In the genomic region with DNA sequence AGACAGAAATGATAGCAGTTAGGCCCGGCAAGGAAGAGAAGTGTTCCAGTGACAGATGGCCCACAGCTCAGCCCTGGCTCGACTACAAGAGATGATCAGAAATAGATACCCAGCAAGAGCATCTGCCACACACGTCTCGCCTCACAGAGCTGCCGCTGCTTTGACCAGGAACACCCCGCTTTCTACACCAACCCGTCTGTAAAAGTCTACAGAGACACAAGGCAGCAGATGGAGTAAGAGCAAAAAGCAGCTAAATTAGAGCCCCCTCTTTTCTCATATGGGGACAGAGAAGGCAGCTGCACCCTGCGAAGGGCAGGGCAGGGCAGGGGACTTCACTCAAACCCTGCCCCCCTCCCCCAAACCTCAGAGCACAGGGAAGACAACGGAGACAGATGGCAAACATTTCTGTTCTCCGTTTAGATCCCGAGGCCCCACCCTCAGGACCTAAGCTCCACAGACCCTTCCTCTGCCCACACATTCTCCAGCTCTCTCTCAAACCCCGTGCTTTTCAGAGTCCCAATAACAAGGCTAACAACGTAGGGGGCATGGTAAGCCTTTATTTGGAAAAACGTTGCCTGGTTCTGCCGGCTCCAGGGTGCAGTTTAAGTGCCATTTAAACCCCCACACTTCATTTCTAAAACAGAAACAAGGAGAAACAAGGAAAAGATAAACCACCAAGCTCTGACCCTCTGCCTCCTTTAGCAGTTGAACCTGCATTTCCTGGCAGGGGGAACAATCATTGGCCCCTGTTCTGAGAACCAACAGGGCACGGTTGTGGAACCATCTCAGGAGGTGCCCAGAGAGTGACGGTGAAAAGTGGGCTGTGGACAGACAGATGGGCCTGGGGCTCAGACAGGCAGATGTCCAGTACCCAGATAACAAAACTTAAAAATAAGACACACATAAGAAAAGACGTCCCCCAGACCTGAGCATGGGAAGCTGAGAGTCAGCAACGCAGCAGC, we compare ENCODE assay signal across 10 mouse cellular contexts. TPM values are rescaled to one million over a fixed set of nuclear protein-coding genes. Genes with fewer than 3 reads are reported as not detected.
DNase-seq lines count a peak whose midpoint lies in the region; ATAC-seq and TF ChIP-seq lines count a peak whose summit lies in the region.
"Had no signal": no experiment of that assay in that cellular context is flagged by ENCODE, and none has a peak within 500 bp of the region (broad histone marks: within the 10 kb centered on the region; RNA-seq: fewer than 3 reads in every experiment).

No protein-coding gene starts in this region.

- intact Hi-C loops in heart, postnatal 14 days (cut with DNase I): no loop called here
- intact Hi-C loops in left cerebral cortex, adult 2 months (cut with DNase I): loop anchor here (2.0 kb wide), 2 partner anchors 19 to 41 kb away; no protein-coding TSS in a partner anchor

- H3K27me3 ChIP-seq in heart, embryonic 10.5 days (ENCODE audit: insufficient read depth, poor library complexity, severe bottlenecking): no peaks in the 10 kb centered on the region
- no peaks in the 10 kb centered on the region for H3K27me3 ChIP-seq in forebrain, postnatal 0 days (ENCODE audit: insufficient read depth, low read length)
- H3K27me3 ChIP-seq in kidney, embryonic 15.5 days: no peaks in the 10 kb centered on the region
- H3K27me3 ChIP-seq in kidney, embryonic 16.5 days (ENCODE audit: insufficient read depth, low read length): no peaks in the 10 kb centered on the region

- 28% methylated on average over 19 of the region's 19 CpGs for WGBS in heart, embryonic 10.5 days
- WGBS in forebrain, postnatal 0 days: 26% methylated on average over 19 of the region's 19 CpGs
- WGBS in kidney, embryonic 15.5 days: 34% methylated on average over 19 of the region's 19 CpGs
- WGBS in kidney, embryonic 16.5 days: 36% methylated on average over 19 of the region's 19 CpGs

- no peak overlapping the region for H3K4me3 ChIP-seq in heart, embryonic 10.5 days
- no peak overlapping the region for H3K4me3 ChIP-seq in forebrain, postnatal 0 days (ENCODE audit: low read depth, low read length)
- no peak overlapping the region for H3K4me3 ChIP-seq in left cerebral cortex, adult 2 months
- no peak overlapping the region for H3K4me3 ChIP-seq in kidney, embryonic 15.5 days (replicated peaks)
- no peak overlapping the region for H3K4me3 ChIP-seq in kidney, embryonic 16.5 days (ENCODE audit: low read length)

- H3K9me3 ChIP-seq in heart, embryonic 10.5 days: no peaks in the 10 kb centered on the region
- H3K9me3 ChIP-seq in forebrain, postnatal 0 days (ENCODE audit: low read length): no peaks in the 10 kb centered on the region
- no peaks in the 10 kb centered on the region for H3K9me3 ChIP-seq in kidney, embryonic 15.5 days (replicated peaks)
- H3K9me3 ChIP-seq in kidney, embryonic 16.5 days (ENCODE audit: low read length): no peaks in the 10 kb centered on the region

- 0 out of 2 replicates have a peak overlapping the region, but pooled peaks have one; percentile 10 for H3K9ac ChIP-seq in forebrain, postnatal 0 days
- no peak overlapping the region for H3K9ac ChIP-seq in kidney, embryonic 15.5 days
- H3K9ac ChIP-seq in kidney, embryonic 16.5 days (replicated peaks; ENCODE audit: low read length): no peak overlapping the region

- H3K36me3 ChIP-seq in heart, embryonic 10.5 days: peaks cover 22% of the 10 kb centered on the region
- H3K36me3 ChIP-seq in forebrain, postnatal 0 days (ENCODE audit: insufficient read depth): peaks cover 15% of the 10 kb centered on the region
- H3K36me3 ChIP-seq in kidney, embryonic 15.5 days: 0 out of 2 replicates have a peak, but pooled peaks cover 5% of the 10 kb centered on the region
- no peaks in the 10 kb centered on the region for H3K36me3 ChIP-seq in kidney, embryonic 16.5 days (ENCODE audit: insufficient read depth, low read length)

- ATAC-seq in forebrain, postnatal 0 days: peak; percentile 90
- ATAC-seq in kidney, embryonic 15.5 days (replicated peaks; ENCODE audit: low FRiP score): no peak
- ATAC-seq in kidney, embryonic 16.5 days (ENCODE audit: low FRiP score, low TSS enrichment): no peak

- DNase-seq in heart, embryonic 10.5 days (ENCODE audit: low spot score): no peak
- no peak for DNase-seq in heart, postnatal 14 days
- peak; percentile 85 for DNase-seq in forebrain, postnatal 0 days
- peak; percentile 72 to 76 for DNase-seq in left cerebral cortex, adult 2 months (ENCODE audit: extremely low spot score in 1 of 2, low spot score in 2 of 2)
- DNase-seq in right cerebral cortex, adult 18-20 months: peak; percentile 93
- no peak for DNase-seq in testis, postnatal 10 days (ENCODE audit: low spot score)
- DNase-seq: adrenal gland, postnatal 36 days had no signal

- peak overlapping the region; percentile 22; the same call in 1 of the 2 replicates for H3K27ac ChIP-seq in heart, embryonic 10.5 days
- peak overlapping the region; percentile 83 for H3K27ac ChIP-seq in forebrain, postnatal 0 days (ENCODE audit: low read depth, low read length)
- H3K27ac ChIP-seq in left cerebral cortex, adult 2 months: peak overlapping the region; percentile 90
- H3K27ac ChIP-seq in kidney, embryonic 15.5 days: no peak overlapping the region
- H3K27ac ChIP-seq in kidney, embryonic 16.5 days (ENCODE audit: low read length): no peak overlapping the region
- H3K27ac ChIP-seq: kidney, postnatal 0 days had no signal

- peaks cover 43% of the 10 kb centered on the region for H3K4me1 ChIP-seq in heart, embryonic 10.5 days
- peaks cover 22% of the 10 kb centered on the region for H3K4me1 ChIP-seq in forebrain, postnatal 0 days (ENCODE audit: insufficient read depth)
- H3K4me1 ChIP-seq in kidney, embryonic 15.5 days: peaks cover 7% of the 10 kb centered on the region
- H3K4me1 ChIP-seq in kidney, embryonic 16.5 days (ENCODE audit: insufficient read depth, low read length): peaks cover 5% of the 10 kb centered on the region; the same call in 1 of the 2 replicates

- no peak overlapping the region for H3K4me2 ChIP-seq in forebrain, postnatal 0 days (ENCODE audit: low read depth)
- no peak overlapping the region for H3K4me2 ChIP-seq in kidney, embryonic 15.5 days
- no peak overlapping the region for H3K4me2 ChIP-seq in kidney, embryonic 16.5 days (replicated peaks; ENCODE audit: low read depth, low read length)

- no peak for TF ChIP-seq CTCF in forebrain, postnatal 0 days (IDR thresholded peaks at IDR 0.05; ENCODE audit: low read depth)
- no peak for TF ChIP-seq CTCF in left cerebral cortex, adult 2 months (IDR thresholded peaks at IDR 0.05)

RNA-seq across cellular contexts. Expression of a gene that starts 21.7 kb away (rescaled TPM):
- polyA plus RNA-seq in heart, embryonic 10.5 days (2016; fragmentation: Nextera tagmentation; extraction: Ambion mirVana): 7.7 and 9.9 TPM in 2 replicates
- total RNA-seq in heart, postnatal 14 days (2021): 10 to 100 TPM; 23.4 to 32.5 TPM
- 93.0 and 96.3 TPM in 2 replicates for total RNA-seq in forebrain, postnatal 0 days (2014; rRNA removed)
- 25.7 and 33.2 TPM in 2 replicates for polyA plus RNA-seq in forebrain, postnatal 0 days (2015; fragmentation: Nextera tagmentation; extraction: Ambion mirVana)
- 10 to 100 TPM; 34.6 to 36.6 TPM for total RNA-seq in left cerebral cortex, adult 2 months (2021)
- polyA plus RNA-seq in kidney, embryonic 15.5 days (2015; fragmentation: Nextera tagmentation; extraction: Ambion mirVana): 10.2 and 10.7 TPM in 2 replicates
- polyA plus RNA-seq in kidney, embryonic 16.5 days (2015; fragmentation: Nextera tagmentation; extraction: Ambion mirVana): 8.1 and 9.3 TPM in 2 replicates

RNA-seq across cellular contexts. Expression of a gene that starts 26.0 kb away (rescaled TPM):
- polyA plus RNA-seq in heart, embryonic 10.5 days (2016; fragmentation: Nextera tagmentation; extraction: Ambion mirVana): 11.4 and 12.1 TPM in 2 replicates
- total RNA-seq in heart, postnatal 14 days (2021): 1 to 10 TPM; 3.8 to 4.3 TPM
- total RNA-seq in forebrain, postnatal 0 days (2014; rRNA removed): 4.5 and 6.5 TPM in 2 replicates
- 6.2 and 7.1 TPM in 2 replicates for polyA plus RNA-seq in forebrain, postnatal 0 days (2015; fragmentation: Nextera tagmentation; extraction: Ambion mirVana)
- 1 to 10 TPM; 6.5 TPM for total RNA-seq in left cerebral cortex, adult 2 months (2021)
- polyA plus RNA-seq in kidney, embryonic 15.5 days (2015; fragmentation: Nextera tagmentation; extraction: Ambion mirVana): 8.5 and 10.2 TPM in 2 replicates
- 11.7 and 11.9 TPM in 2 replicates for polyA plus RNA-seq in kidney, embryonic 16.5 days (2015; fragmentation: Nextera tagmentation; extraction: Ambion mirVana)

RNA-seq across cellular contexts. Expression of a gene that starts 33.9 kb away (rescaled TPM):
- not detected in 2 replicates for polyA plus RNA-seq in heart, embryonic 10.5 days (2016; fragmentation: Nextera tagmentation; extraction: Ambion mirVana)
- total RNA-seq in heart, postnatal 14 days (2021): not detected
- not detected in 2 replicates for total RNA-seq in forebrain, postnatal 0 days (2014; rRNA removed)
- not detected in 2 replicates for polyA plus RNA-seq in forebrain, postnatal 0 days (2015; fragmentation: Nextera tagmentation; extraction: Ambion mirVana)
- total RNA-seq in left cerebral cortex, adult 2 months (2021): not detected
- not detected in 2 replicates for polyA plus RNA-seq in kidney, embryonic 15.5 days (2015; fragmentation: Nextera tagmentation; extraction: Ambion mirVana)
- not detected in 2 replicates for polyA plus RNA-seq in kidney, embryonic 16.5 days (2015; fragmentation: Nextera tagmentation; extraction: Ambion mirVana)
- total RNA-seq: adrenal gland, postnatal 36 days had no signal
- polyA plus RNA-seq: kidney, postnatal 0 days had no signal

Comparison
In these comparisons a context has a peak if more than half of its experiments do, and no peak if none do; other contexts are left out.
1. DNase-seq: peak in forebrain, postnatal 0 days (single experiment), left cerebral cortex, adult 2 months (2 of 2) and right cerebral cortex, adult 18-20 months (single experiment); none in heart, embryonic 10.5 days (single experiment), heart, postnatal 14 days (0 of 2) and testis, postnatal 10 days (single experiment).
2. H3K27ac ChIP-seq: peak in heart, embryonic 10.5 days (single experiment), forebrain, postnatal 0 days (single experiment) and left cerebral cortex, adult 2 months (single experiment); none in kidney, embryonic 15.5 days (single experiment) and kidney, embryonic 16.5 days (single experiment).